Mouse (Mus musculus) CH12.LX (cell line): Measurements from ENCODE around the gene Inha. TPM values are rescaled to one million over a fixed set of nuclear protein-coding genes. Genes with fewer than 3 reads are reported as not detected.

ENCODE experiments used
- DNase-seq: peaks from one replicate; pipeline ENCODE4 v3.0.0-alpha.2; 2013; ENCODE audit errors: extremely low read depth
- H3K27ac ChIP-seq: 2 replicates; pipeline ENCODE4 v1.5.1; 2012; ENCODE audit warnings: low read depth, mild to moderate bottlenecking, control low read depth, moderate library complexity; ENCODE audit not compliant: insufficient read depth
- H3K27me3 ChIP-seq: replicated peaks from 2 replicates; pipeline ENCODE3; 2012; ENCODE audit warnings: inconsistent platforms
- H3K36me3 ChIP-seq, 2 experiments: replicated peaks in 1 of 2; 2 replicates each; pipeline versions ENCODE3 to v1.6.1; 2012; ENCODE audit warnings: inconsistent platforms in 1 of 2, low read length in 1 of 2, mild to moderate bottlenecking in 1 of 2, mixed read lengths in 1 of 2, moderate library complexity in 1 of 2; ENCODE audit not compliant: control insufficient read depth in 1 of 2, insufficient read depth in 1 of 2
- H3K4me1 ChIP-seq, 2 experiments: 2 replicates each; pipeline ENCODE4 v1.6.1; 2012; ENCODE audit warnings: inconsistent platforms in 1 of 2, moderate library complexity in 1 of 2; ENCODE audit not compliant: insufficient read depth in 2 of 2, control insufficient read depth in 1 of 2
- H3K4me2 ChIP-seq: 2 replicates; pipeline ENCODE4 v1.6.1; 2012; ENCODE audit warnings: low read depth, mild to moderate bottlenecking, control low read depth; ENCODE audit not compliant: poor library complexity, insufficient read depth, severe bottlenecking
- H3K4me3 ChIP-seq, 3 experiments: fragments of 150-350 bp in 1 of 3; sonication (generic) in 1 of 3; replicated peaks in 1 of 3; 2 replicates each; pipeline versions ENCODE3 to v1.5.1; 2011 to 2012; ENCODE audit warnings: low read depth in 2 of 3, low read length in 2 of 3, mild to moderate bottlenecking in 2 of 3, moderate library complexity in 2 of 3, control low read depth in 1 of 3, improper control_type of control experiment in 1 of 3, inconsistent platforms in 1 of 3, mixed read lengths in 1 of 3; ENCODE audit not compliant: poor library complexity in 1 of 3
- H3K79me2 ChIP-seq: replicated peaks from 2 replicates; pipeline ENCODE4 v1.6.1; 2012; ENCODE audit warnings: mild to moderate bottlenecking, moderate library complexity; ENCODE audit not compliant: control insufficient read depth, poor library complexity, insufficient read depth, severe bottlenecking; ENCODE audit errors: extremely low read depth
- H3K9ac ChIP-seq: 2 replicates; pipeline ENCODE4 v1.6.1; 2012; ENCODE audit warnings: low read depth, mild to moderate bottlenecking, control low read depth, moderate library complexity; ENCODE audit not compliant: insufficient read depth
- H3K9me3 ChIP-seq: replicated peaks from 2 replicates; pipeline ENCODE3; 2012; ENCODE audit warnings: low read length, inconsistent platforms, mixed read lengths
- BHLHE40 ChIP-seq: IDR thresholded peaks from 2 replicates; pipeline ENCODE4 v1.6.1; 2011; ENCODE audit warnings: mild to moderate bottlenecking, low read depth, low read length, improper control_type of control experiment
- CHD1 ChIP-seq: IDR thresholded peaks from 2 replicates; pipeline ENCODE4 v1.6.1; 2012; ENCODE audit warnings: low read depth, low read length, improper control_type of control experiment, inconsistent platforms
- CTCF ChIP-seq, 2 experiments: IDR thresholded peaks in 1 of 2; conservative IDR thresholded peaks in 1 of 2; 2 replicates each; pipeline ENCODE4 v1.5.1; 2011 to 2012; ENCODE audit warnings: low read depth in 2 of 2, low read length in 2 of 2, improper control_type of control experiment in 1 of 2, inconsistent platforms in 1 of 2, mild to moderate bottlenecking in 1 of 2, moderate library complexity in 1 of 2
- E2F4 ChIP-seq: IDR thresholded peaks from 2 replicates; pipeline ENCODE4 v1.6.1; 2011; ENCODE audit warnings: low read depth, low read length, improper control_type of control experiment; ENCODE audit not compliant: insufficient replicate concordance
- ELF1 ChIP-seq: IDR thresholded peaks from 2 replicates; pipeline ENCODE4 v1.6.1; 2014; ENCODE audit warnings: low read depth, mild to moderate bottlenecking, inconsistent platforms, low read length, improper control_type of control experiment
- EP300 ChIP-seq: IDR thresholded peaks from 2 replicates; pipeline ENCODE4 v1.6.1; 2011; ENCODE audit warnings: low read length, improper control_type of control experiment
- ETS1 ChIP-seq: conservative IDR thresholded peaks from 2 replicates; pipeline ENCODE4 v1.6.1; 2012; ENCODE audit warnings: low read depth, mild to moderate bottlenecking, inconsistent platforms, low read length, improper control_type of control experiment, moderate library complexity
- HCFC1 ChIP-seq: IDR thresholded peaks from 2 replicates; pipeline ENCODE4 v1.6.1; 2012; ENCODE audit warnings: low read depth, mild to moderate bottlenecking, inconsistent platforms, low read length, improper control_type of control experiment
- IRF4 ChIP-seq: IDR thresholded peaks from 2 replicates; pipeline ENCODE4 v1.6.1; 2014; ENCODE audit warnings: low read depth, mild to moderate bottlenecking, inconsistent platforms, low read length, improper control_type of control experiment
- JUND ChIP-seq: conservative IDR thresholded peaks from 2 replicates; pipeline ENCODE4 v1.6.1; 2011; ENCODE audit warnings: low read depth, low read length, improper control_type of control experiment
- KAT2A ChIP-seq: IDR thresholded peaks from 2 replicates; pipeline ENCODE4 v1.6.1; 2012; ENCODE audit warnings: low read length, improper control_type of control experiment, inconsistent platforms; ENCODE audit not compliant: insufficient replicate concordance
- MAFK ChIP-seq: IDR thresholded peaks from 2 replicates; pipeline ENCODE4 v1.6.1; 2011; ENCODE audit warnings: low read length, improper control_type of control experiment; ENCODE audit not compliant: insufficient replicate concordance
- NELFE ChIP-seq: IDR thresholded peaks from 2 replicates; pipeline ENCODE4 v1.6.1; 2011; ENCODE audit warnings: low read depth, low read length, improper control_type of control experiment
- NRF1 ChIP-seq: IDR thresholded peaks from 2 replicates; pipeline ENCODE4 v1.6.1; 2014; ENCODE audit warnings: low read depth, mild to moderate bottlenecking, inconsistent platforms, low read length, improper control_type of control experiment, moderate library complexity
- POLR2A ChIP-seq: IDR thresholded peaks from 2 replicates; pipeline ENCODE4 v1.6.1; 2011; ENCODE audit warnings: low read depth, mild to moderate bottlenecking, improper control_type of control experiment, low read length
- RAD21 ChIP-seq: IDR thresholded peaks from 2 replicates; pipeline ENCODE4 v1.6.1; 2011; ENCODE audit warnings: low read depth, mild to moderate bottlenecking, low read length, improper control_type of control experiment, moderate library complexity
- RCOR1 ChIP-seq: conservative IDR thresholded peaks from 2 replicates; pipeline ENCODE4 v1.6.1; 2012; ENCODE audit warnings: low read depth, mild to moderate bottlenecking, inconsistent platforms, low read length, improper control_type of control experiment
- SIN3A ChIP-seq: IDR thresholded peaks from 2 replicates; pipeline ENCODE4 v1.6.1; 2012; ENCODE audit warnings: low read length, improper control_type of control experiment, inconsistent platforms
- SMC3 ChIP-seq: IDR thresholded peaks from 2 replicates; pipeline ENCODE4 v1.6.1; 2011; ENCODE audit warnings: low read depth, low read length, improper control_type of control experiment
- TBP ChIP-seq: conservative IDR thresholded peaks from 2 replicates; pipeline ENCODE4 v1.6.1; 2011; ENCODE audit warnings: low read depth, low read length, improper control_type of control experiment
- ZKSCAN1 ChIP-seq: IDR thresholded peaks from 2 replicates; pipeline ENCODE4 v1.6.1; 2012; ENCODE audit warnings: low read depth, inconsistent platforms, low read length, improper control_type of control experiment, borderline replicate concordance
- ZMIZ1 ChIP-seq: IDR thresholded peaks from 2 replicates; pipeline ENCODE4 v1.6.1; 2012; ENCODE audit warnings: low read depth, mild to moderate bottlenecking, inconsistent platforms, low read length, improper control_type of control experiment
- ZNF384 ChIP-seq: IDR thresholded peaks from 2 replicates; pipeline ENCODE4 v1.6.1; 2012; ENCODE audit warnings: low read depth, low read length, improper control_type of control experiment, inconsistent platforms
- dilution Hi-C: fragments of 300-500 bp; cut with MboI; formaldehyde crosslinking; loops from 2 replicates; pipeline ENCODE4 v1.14.3; 2020; ENCODE audit warnings: low sequenced_read_pairs; ENCODE audit not compliant: extremely low pct_unique_long_range_greater_than_20kb, extremely low pct_ligation_motif_present
- in situ Hi-C: fragments of 300-500 bp; cut with MboI; formaldehyde crosslinking; loops from 3 replicates; pipeline ENCODE4 v1.14.3; 2019; ENCODE audit warnings: low sequenced_read_pairs, low pct_ligation_motif_present, low pct_unique_long_range_greater_than_20kb, mixed read lengths
- polyA plus RNA-seq: library from polyadenylated mRNA; unstranded; fragments of >175 nt; gene quantifications from 2 replicates; pipeline ENCODE4 v1.2.1, GENCODE M21; 2012; ENCODE audit warnings: low read depth; ENCODE audit not compliant: insufficient read length
- total RNA-seq, 2 experiments: library from RNA; depleted of rRNA; stranded (reverse); fragments of 300-350 nt in 1 of 2; fragments of >200 nt in 1 of 2; gene quantifications; 2 replicates each; pipeline ENCODE4 v1.2.3; 2012 to 2014

The Inha gene
- total and polyA plus RNA-seq, 3 experiments, result not detected

- Histone ChIP-seq H3K4me1 (peaks cover 6 to 23% of the 10 kb centered on the region in 2 experiments), H3K4me3 (no peak overlapping the region), H3K4me2 (no peak overlapping the region), H3K79me2 (no peaks in the 10 kb centered on the region), H3K9me3 (peaks cover 3% of the 10 kb centered on the region), H3K27ac (peak overlapping the region; percentile 25), H3K27me3 (peaks cover 17% of the 10 kb centered on the region), H3K9ac (no peak overlapping the region), H3K36me3 (no peaks in the 10 kb centered on the region)
- dilution Hi-C loops (no loop called here), in situ Hi-C loops (loop anchor here (5.0 kb wide), 1 partner anchor 63 kb away; no protein-coding TSS in a partner anchor)
- DNase-seq, result peak; percentile 82
- TF ChIP-seq CHD1 (no peak), NRF1 (0 out of 2 replicates have a peak, but pooled peaks have one; percentile 26), ZNF384 (no peak), KAT2A (no peak), CTCF (conservative IDR thresholded peaks at IDR 0.05 in 1 of 2, IDR thresholded peaks at IDR 0.05 in 1 of 2; ENCODE audit: low read depth in 2 of 2, low read length in 2 of 2) (no peak), ZMIZ1 (no peak), BHLHE40 (peak; percentile 47), EP300 (peak; percentile 41; the same call in 1 of the 2 replicates), ETS1 (peak; percentile 87), MAFK (no peak), ELF1 (no peak), JUND (no peak), RAD21 (no peak), SIN3A (no peak), POLR2A (no peak), HCFC1 (no peak), NELFE (no peak), RCOR1 (no peak), TBP (no peak), SMC3 (no peak), IRF4 (peak; percentile 58)
These were observed 8.0 kb upstream of the Inha start for GRCm38 (mm10) chr1:75498897-75499296.

- in situ Hi-C loops, result loop anchor here (5.0 kb wide), 1 partner anchor 63 kb away; no protein-coding TSS in a partner anchor
- peaks cover 17% of the 10 kb centered on the region for H3K27me3 ChIP-seq
- H3K36me3 ChIP-seq, result no peaks in the 10 kb centered on the region
These were observed 7.4 kb upstream of the Inha start for GRCm38 (mm10) chr1:75499441-75499840.

More at GRCm38 (mm10) chr1:75499441-75499840, 7.4 kb upstream of the Inha start:
- Histone ChIP-seq H3K79me2 (no peaks in the 10 kb centered on the region), H3K9me3 (peaks cover 3% of the 10 kb centered on the region), H3K4me3 (no peak overlapping the region), H3K4me2 (no peak overlapping the region), H3K4me1 (peaks cover 6 to 23% of the 10 kb centered on the region in 2 experiments), H3K9ac (no peak overlapping the region), H3K27ac (0 out of 2 replicates have a peak overlapping the region, but pooled peaks have one; percentile 25)
- dilution Hi-C loops, result no loop called here
- DNase-seq, result peak; percentile 48
- peak; percentile 53 for TF ChIP-seq RAD21
- peak; percentile 35 to 75 for TF ChIP-seq CTCF (conservative IDR thresholded peaks at IDR 0.05 in 1 of 2, IDR thresholded peaks at IDR 0.05 in 1 of 2; ENCODE audit: low read depth in 2 of 2, low read length in 2 of 2)
- TF ChIP-seq SMC3, result peak; percentile 68
- TF ChIP-seq E2F4, result no peak
- TF ChIP-seq BHLHE40, result no peak
- TF ChIP-seq ZKSCAN1, result no peak
- TF ChIP-seq MAFK, result no peak
